Mouse (Mus musculus) C2C12 (cell line): ENCODE results near the gene Cacna1c.

ENCODE experiments used
- CTCF ChIP-seq: IDR thresholded peaks from one replicate; pipeline ENCODE4 v1.5.1; 2011; ENCODE audit not compliant: control insufficient read depth, insufficient read depth, insufficient read length
- FOSL1 ChIP-seq: IDR thresholded peaks from one replicate; pipeline ENCODE4 v1.8.0; 2011; ENCODE audit warnings: mild to moderate bottlenecking, low read length; ENCODE audit not compliant: poor library complexity, insufficient read depth, severe bottlenecking
- MYOD1 ChIP-seq: IDR thresholded peaks from one replicate; pipeline ENCODE4 v1.6.1; 2011; ENCODE audit warnings: low read depth; ENCODE audit not compliant: control insufficient read depth, insufficient read length
- MYOG ChIP-seq: IDR thresholded peaks from one replicate; pipeline ENCODE4 v1.6.1; 2011; ENCODE audit not compliant: control insufficient read depth, insufficient read length; ENCODE audit errors: extremely low read depth
- USF1 ChIP-seq: IDR thresholded peaks from one replicate; pipeline ENCODE4 v1.6.1; 2011; ENCODE audit warnings: low read depth, mild to moderate bottlenecking, control low read depth, moderate library complexity

DNA sequence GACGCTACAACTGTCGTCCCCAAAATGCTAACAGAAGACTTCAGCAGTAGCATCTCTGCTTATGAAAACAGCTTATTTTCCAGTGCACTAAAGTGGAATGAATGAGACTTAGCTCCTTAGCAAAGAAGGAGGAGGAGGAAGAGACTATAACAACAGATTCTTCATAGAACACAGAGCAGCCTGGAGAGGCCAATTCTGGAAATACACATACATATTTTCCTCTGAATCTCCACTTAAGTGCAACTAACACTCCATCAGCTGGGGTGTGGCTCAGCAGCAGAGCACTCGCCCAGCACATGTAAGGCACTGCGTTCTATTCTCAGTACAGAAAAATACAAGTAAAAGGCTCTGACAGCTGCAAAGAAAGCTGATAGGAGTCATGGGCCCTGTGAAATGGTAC, 384.2 kb downstream of the Cacna1c start:
- TF ChIP-seq CTCF (no peak), FOSL1 (no peak), MYOG (no peak), USF1 (no peak), MYOD1 (no peak)
